Mouse (Mus musculus) cerebellum, adult 2 months (tissue): Measurements from ENCODE around the gene Cdadc1.

ENCODE experiments used
- CTCF ChIP-seq: fragments of 200-500 bp; IDR thresholded peaks from 2 replicates; pipeline ENCODE4 v1.5.1; 2011; ENCODE audit warnings: low read depth, mild to moderate bottlenecking, control low read depth, low read length, moderate library complexity, borderline replicate concordance; ENCODE audit not compliant: insufficient read depth
- POLR2A ChIP-seq: fragments of 200-500 bp; IDR thresholded peaks from 2 replicates; pipeline ENCODE4 v1.6.1; 2011; ENCODE audit warnings: low read length, control low read depth, borderline replicate concordance; ENCODE audit not compliant: insufficient read depth

- TF ChIP-seq CTCF, result no peak
- TF ChIP-seq POLR2A, result no peak
These were observed 31.0 kb downstream of the Cdadc1 start for GRCm38 (mm10) chr14:59566756-59567155.
